Mouse (Mus musculus) forebrain, embryonic 11.5 days (tissue): ENCODE data around the gene Nr3c2. TPM values are rescaled to one million over a fixed set of nuclear protein-coding genes. Genes with fewer than 3 reads are reported as not detected.
A peak's percentile ranks its signal among the peaks of the same experiment; 100 is the strongest.

Source experiments
- ATAC-seq: fragments of 200-750 bp; cut with Nextera tagmentation; replicated peaks from 2 replicates; pipeline ENCODE4 v1.8.0; 2017; ENCODE audit warnings: moderate TSS enrichment; ENCODE audit not compliant: low FRiP score
- DNase-seq: peaks from one replicate; pipeline ENCODE4 v3.0.0-alpha.2; 2017; ENCODE audit warnings: low spot score
- H3K27ac ChIP-seq: fragments of 300-500 bp; sonication (generic); 2 replicates; pipeline ENCODE4 v1.5.1; 2014; ENCODE audit warnings: low read depth, low read length
- H3K27me3 ChIP-seq: fragments of 300-500 bp; sonication (generic); 2 replicates; pipeline ENCODE4 v1.6.1; 2014; ENCODE audit warnings: mild to moderate bottlenecking, low read length, mixed read lengths; ENCODE audit not compliant: control insufficient read depth, insufficient read depth
- H3K36me3 ChIP-seq: fragments of 300-500 bp; sonication (generic); 2 replicates; pipeline ENCODE4 v1.6.1; 2014; ENCODE audit warnings: mild to moderate bottlenecking, low read length, moderate library complexity, mixed read lengths; ENCODE audit not compliant: control insufficient read depth, insufficient read depth
- H3K4me1 ChIP-seq: fragments of 300-500 bp; sonication (generic); replicated peaks from 2 replicates; pipeline ENCODE4 v1.6.1; 2014; ENCODE audit warnings: low read length, mixed read lengths; ENCODE audit not compliant: control insufficient read depth, insufficient read depth
- H3K4me2 ChIP-seq: fragments of 300-500 bp; sonication (generic); 2 replicates; pipeline ENCODE4 v1.6.1; 2014; ENCODE audit warnings: low read depth, mild to moderate bottlenecking, low read length, moderate library complexity, mixed read lengths; ENCODE audit not compliant: severe bottlenecking
- H3K4me3 ChIP-seq: fragments of 300-500 bp; sonication (generic); 2 replicates; pipeline ENCODE4 v1.5.1; 2014; ENCODE audit warnings: low read depth, low read length
- H3K9ac ChIP-seq: fragments of 300-500 bp; sonication (generic); 2 replicates; pipeline ENCODE4 v1.6.1; 2014; ENCODE audit warnings: low read length
- H3K9me3 ChIP-seq: fragments of 300-500 bp; sonication (generic); 2 replicates; pipeline ENCODE4 v1.6.1; 2016; ENCODE audit warnings: low read length, mixed read lengths; ENCODE audit not compliant: control insufficient read depth
- WGBS: fragments of 180-500 bp; shearing (Covaris S2); extraction: QIAGEN DNeasy Blood & Tissue Kit; methylation state at CpG from one replicate; pipeline ENCODE4 v1.1.7; 2014; 5-methylcytosine and 5-hydroxymethylcytosine counted together
- polyA plus RNA-seq: library from polyadenylated mRNA; unstranded; fragments of >200 nt; fragmentation: Nextera tagmentation; extraction: Ambion mirVana; gene quantifications from 2 replicates; pipeline ENCODE4 v1.2.1, GENCODE M21; 2014

Nr3c2 gene
- polyA plus RNA-seq, 1 experiment from 2014 or later: 0.83 TPM

- Histone ChIP-seq H3K9ac (no peak overlapping the region), H3K9me3 (no peaks in the 10 kb centered on the region), H3K36me3 (no peaks in the 10 kb centered on the region), H3K4me2 (no peak overlapping the region), H3K4me3 (no peak overlapping the region), H3K4me1 (no peaks in the 10 kb centered on the region), H3K27ac (no peak overlapping the region), H3K27me3 (no peaks in the 10 kb centered on the region)
- ATAC-seq (no peak), DNase-seq (no peak)
- 88% methylated on average over 10 of the region's 10 CpGs for WGBS
Measured at GRCm38 (mm10) chr8:77114769-77115168, 215.5 kb downstream of the Nr3c2 start.

DNA sequence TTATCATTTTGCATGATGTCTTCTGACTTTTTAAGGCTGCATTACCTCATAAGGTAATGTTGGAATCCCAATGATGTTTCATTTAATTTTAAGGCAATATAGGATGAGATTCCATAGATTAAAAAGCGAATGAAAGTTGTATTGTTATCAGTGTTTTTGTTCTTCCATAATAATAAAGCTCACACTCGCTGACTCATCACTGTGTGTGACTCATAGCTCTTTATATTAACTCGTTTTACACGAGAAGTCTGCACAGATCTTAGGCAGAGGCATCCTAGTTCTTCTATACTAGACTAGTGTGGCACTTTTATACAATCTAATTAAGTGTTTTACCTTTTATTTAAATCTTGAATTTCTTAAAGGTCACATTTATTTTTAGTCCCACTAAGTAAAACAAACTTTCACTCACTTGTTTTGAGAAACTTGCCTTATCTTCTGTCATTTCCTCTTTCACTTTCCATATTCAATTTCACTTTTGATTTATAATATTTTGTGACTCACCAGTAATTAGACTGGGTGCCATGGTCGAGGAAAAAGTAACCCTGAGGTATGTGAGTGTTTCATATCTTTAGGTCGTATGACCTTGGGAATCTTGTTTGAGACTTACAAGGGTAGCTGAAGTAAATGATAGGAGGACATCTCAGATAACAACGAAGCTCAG lies 217.3 kb downstream of the Nr3c2 start:
- H3K4me1 ChIP-seq: no peaks in the 10 kb centered on the region
- no peaks in the 10 kb centered on the region for H3K27me3 ChIP-seq
- DNase-seq (no peak), ATAC-seq (no peak)
- no peaks in the 10 kb centered on the region for H3K9me3 ChIP-seq
- 81% methylated on average over 7 of the region's 7 CpGs for WGBS
- H3K27ac ChIP-seq: no peak overlapping the region
- no peak overlapping the region for H3K4me2 ChIP-seq
- no peak overlapping the region for H3K9ac ChIP-seq
- H3K36me3 ChIP-seq: no peaks in the 10 kb centered on the region
- no peak overlapping the region for H3K4me3 ChIP-seq

DNA sequence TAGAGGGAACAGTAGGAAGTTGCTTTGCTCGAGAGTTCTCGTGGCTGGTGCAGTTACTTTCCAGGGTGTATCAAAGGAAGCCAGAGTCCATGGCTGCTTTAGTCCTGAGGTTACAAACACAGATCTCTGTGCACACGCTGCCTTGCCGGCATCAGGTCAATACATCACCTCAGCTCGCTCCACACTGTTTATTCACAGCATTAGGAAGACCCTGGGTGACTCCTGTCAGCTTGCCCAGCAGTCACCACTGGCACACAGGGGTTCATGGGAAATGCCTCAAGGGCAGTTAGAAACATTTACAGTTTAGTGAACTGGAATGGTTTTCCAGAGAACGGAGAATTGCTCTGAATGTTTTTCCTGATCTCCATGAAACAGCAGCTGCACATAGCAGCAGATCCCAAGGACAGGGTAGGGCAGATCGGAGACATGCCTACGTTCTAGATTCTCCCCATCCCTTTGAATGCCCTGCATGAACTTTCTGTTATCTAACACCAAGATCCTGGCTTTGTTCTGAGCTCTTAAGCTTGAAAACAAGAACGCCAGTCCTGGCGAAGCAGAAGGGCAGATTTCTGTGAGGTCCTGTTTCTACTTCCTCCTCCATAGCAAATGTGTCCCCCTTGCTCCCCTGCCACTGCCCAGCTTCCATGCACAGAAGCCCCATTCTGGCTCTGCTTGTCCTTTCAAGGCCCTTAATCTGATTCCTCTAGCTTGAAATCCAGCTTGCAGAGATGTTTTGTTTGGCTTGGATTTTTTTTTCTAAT lies 221.7 kb downstream of the Nr3c2 start:
- WGBS: 70% methylated on average over 10 of the region's 10 CpGs
- no peak for DNase-seq
- no peaks in the 10 kb centered on the region for H3K4me1 ChIP-seq
- H3K9ac ChIP-seq: no peak overlapping the region
- H3K36me3 ChIP-seq: no peaks in the 10 kb centered on the region
- no peak for ATAC-seq
- no peak overlapping the region for H3K4me2 ChIP-seq
- no peak overlapping the region for H3K4me3 ChIP-seq
- H3K9me3 ChIP-seq: no peaks in the 10 kb centered on the region
- no peak overlapping the region for H3K27ac ChIP-seq
- H3K27me3 ChIP-seq: no peaks in the 10 kb centered on the region

GRCm38 (mm10) chr8:77121571-77121890 lies 222.3 kb downstream of the Nr3c2 start:
- ATAC-seq (no peak), DNase-seq (no peak)
- H3K4me2 ChIP-seq: no peak overlapping the region
- no peaks in the 10 kb centered on the region for H3K27me3 ChIP-seq
- H3K9me3 ChIP-seq: no peaks in the 10 kb centered on the region
- H3K27ac ChIP-seq: no peak overlapping the region
- H3K9ac ChIP-seq: no peak overlapping the region
- 46% methylated on average over 1 of the region's 1 CpGs for WGBS
- no peaks in the 10 kb centered on the region for H3K4me1 ChIP-seq
- H3K36me3 ChIP-seq: no peaks in the 10 kb centered on the region
- no peak overlapping the region for H3K4me3 ChIP-seq

DNA sequence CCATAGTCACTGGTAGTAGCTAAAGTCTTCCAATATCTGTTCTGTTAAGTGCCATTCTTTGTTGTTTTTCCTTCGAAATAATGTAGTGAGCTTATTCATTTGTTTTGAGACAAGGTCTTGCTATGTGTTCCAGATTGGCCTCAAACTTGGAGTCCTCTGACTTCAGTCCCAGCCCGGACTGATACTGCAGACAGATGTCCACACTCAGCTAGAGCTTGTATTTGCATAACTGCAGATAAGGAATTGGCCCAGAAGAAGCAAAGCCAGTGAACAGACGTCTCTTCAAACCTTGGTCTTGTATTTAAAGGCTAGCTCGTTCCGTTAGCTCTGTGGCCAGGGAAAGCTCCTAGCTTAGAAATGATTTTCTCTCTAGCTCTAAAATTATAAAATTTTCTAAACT lies 223.1 kb downstream of the Nr3c2 start:
- Histone ChIP-seq H3K4me2 (no peak overlapping the region), H3K9ac (no peak overlapping the region), H3K27me3 (no peaks in the 10 kb centered on the region), H3K9me3 (no peaks in the 10 kb centered on the region), H3K36me3 (no peaks in the 10 kb centered on the region), H3K4me1 (no peaks in the 10 kb centered on the region), H3K27ac (no peak overlapping the region), H3K4me3 (no peak overlapping the region)
- DNase-seq (no peak), ATAC-seq (no peak)
- WGBS: 85% methylated on average over 5 of the region's 5 CpGs

DNA sequence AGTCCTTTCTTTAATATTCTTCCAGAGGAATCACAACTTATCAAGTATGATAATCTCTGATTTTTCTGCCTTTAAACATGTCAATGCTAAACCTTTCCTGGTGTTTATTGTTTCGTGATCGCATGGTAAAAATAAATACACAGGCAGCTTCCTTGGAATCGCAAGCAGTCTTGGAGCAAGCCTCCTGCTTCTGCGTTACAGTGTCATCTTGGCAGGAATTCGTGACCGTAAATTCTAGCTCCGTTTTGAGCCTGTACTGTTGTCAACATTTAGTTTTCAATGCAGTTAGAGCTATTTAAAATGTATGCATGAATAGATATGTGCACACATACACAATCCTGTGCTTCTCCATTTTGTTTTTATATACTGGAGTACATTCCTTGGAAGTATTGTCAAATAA lies 226.5 kb downstream of the Nr3c2 start:
- WGBS: 95% methylated on average over 7 of the region's 7 CpGs
- no peak overlapping the region for H3K9ac ChIP-seq
- no peaks in the 10 kb centered on the region for H3K9me3 ChIP-seq
- ATAC-seq (no peak), DNase-seq (no peak)
- no peaks in the 10 kb centered on the region for H3K4me1 ChIP-seq
- H3K27me3 ChIP-seq: no peaks in the 10 kb centered on the region
- H3K4me3 ChIP-seq: no peak overlapping the region
- H3K4me2 ChIP-seq: no peak overlapping the region
- H3K27ac ChIP-seq: no peak overlapping the region
- H3K36me3 ChIP-seq: no peaks in the 10 kb centered on the region

DNA sequence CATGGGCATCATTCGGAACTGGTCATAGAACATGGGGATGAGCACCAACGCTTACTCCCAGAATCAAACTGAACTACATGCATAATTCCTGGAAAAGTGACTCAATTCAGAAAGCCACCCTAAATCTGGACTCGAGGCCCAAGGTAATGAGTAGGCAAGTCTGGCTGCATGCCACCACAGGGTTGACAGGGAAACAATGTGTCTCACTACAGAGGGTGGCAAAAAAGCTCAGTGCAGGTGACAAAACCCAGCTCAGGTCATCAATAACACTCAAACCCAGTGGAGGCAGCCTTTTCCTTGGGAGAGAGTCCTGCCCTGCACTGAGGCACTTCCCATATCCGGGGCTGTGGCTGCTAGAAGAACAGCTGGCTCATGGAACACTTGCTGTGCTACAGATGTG lies 228.8 kb downstream of the Nr3c2 start:
- no peaks in the 10 kb centered on the region for H3K9me3 ChIP-seq
- no peak overlapping the region for H3K27ac ChIP-seq
- H3K4me2 ChIP-seq: no peak overlapping the region
- no peak overlapping the region for H3K9ac ChIP-seq
- H3K27me3 ChIP-seq: no peaks in the 10 kb centered on the region
- no peak overlapping the region for H3K4me3 ChIP-seq
- H3K36me3 ChIP-seq: no peaks in the 10 kb centered on the region
- ATAC-seq (no peak), DNase-seq (no peak)
- no peaks in the 10 kb centered on the region; the same call in 1 of the 2 replicates for H3K4me1 ChIP-seq
- 89% methylated on average over 4 of the region's 4 CpGs for WGBS

DNA sequence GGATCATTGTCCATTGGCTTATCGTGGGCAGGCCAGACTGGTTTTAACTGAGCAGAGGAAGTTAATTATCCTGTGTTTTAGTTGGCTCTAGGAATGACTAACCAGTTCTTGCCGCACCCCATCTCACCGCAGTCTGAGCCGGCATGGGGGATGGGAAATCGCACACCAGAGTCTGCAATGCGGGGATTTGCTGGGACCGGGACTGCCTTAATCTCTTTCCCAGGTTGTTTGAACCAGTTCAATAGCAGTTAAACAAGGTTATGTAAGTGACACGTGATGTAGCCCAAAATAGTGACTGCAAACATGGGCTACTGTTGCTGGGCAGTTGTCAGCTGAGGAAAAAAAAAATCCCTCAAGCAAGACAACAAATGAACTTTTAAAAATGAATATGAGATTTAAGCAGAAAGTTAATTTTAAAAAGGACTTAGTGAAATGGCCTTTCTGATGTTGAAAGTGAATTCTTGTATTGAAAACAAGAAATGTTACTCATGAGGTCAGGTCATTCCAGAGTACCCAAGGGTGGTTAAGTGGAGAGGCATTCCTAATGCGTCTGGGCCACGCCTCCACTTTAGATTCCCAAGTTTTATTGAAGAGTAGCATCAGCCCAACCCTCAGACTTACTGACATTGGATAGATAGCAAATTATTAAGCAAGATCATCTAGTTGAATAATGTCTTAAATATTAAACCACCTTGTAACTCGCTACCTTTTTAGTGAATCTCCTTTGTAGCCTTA lies 233.8 kb downstream of the Nr3c2 start:
- H3K9me3 ChIP-seq: no peaks in the 10 kb centered on the region
- no peaks in the 10 kb centered on the region for H3K27me3 ChIP-seq
- H3K4me3 ChIP-seq: no peak overlapping the region
- no peaks in the 10 kb centered on the region for H3K36me3 ChIP-seq
- WGBS: 26% methylated on average over 11 of the region's 11 CpGs
- H3K9ac ChIP-seq: no peak overlapping the region
- DNase-seq (peak; percentile 55), ATAC-seq (peak; percentile 53)
- H3K4me1 ChIP-seq: no peaks in the 10 kb centered on the region; the same call in 1 of the 2 replicates
- no peak overlapping the region for H3K27ac ChIP-seq
- 0 out of 2 replicates have a peak overlapping the region, but pooled peaks have one; percentile 11 for H3K4me2 ChIP-seq
